Mouse (Mus musculus) hindbrain, postnatal 0 days (tissue): ENCODE measurements around the gene Kat2a. TPM values are rescaled to one million over a fixed set of nuclear protein-coding genes. Genes with fewer than 3 reads are reported as not detected.

Experiments used
- ATAC-seq: fragments of 200-750 bp; cut with Nextera tagmentation; 2 replicates; pipeline ENCODE4 v1.8.0; 2017; ENCODE audit warnings: mild to moderate bottlenecking, moderate TSS enrichment, moderate library complexity
- DNase-seq: peaks from one replicate; pipeline ENCODE4 v3.0.0-alpha.2; 2015; ENCODE audit warnings: low spot score
- H3K27ac ChIP-seq: fragments of 300-500 bp; sonication (generic); 2 replicates; pipeline ENCODE4 v1.5.1; 2014; ENCODE audit warnings: mild to moderate bottlenecking
- H3K27me3 ChIP-seq: fragments of 300-500 bp; sonication (generic); 2 replicates; pipeline ENCODE4 v1.6.1; 2014; ENCODE audit warnings: low read length, mixed read lengths; ENCODE audit not compliant: insufficient read depth
- H3K36me3 ChIP-seq: fragments of 300-500 bp; sonication (generic); 2 replicates; pipeline ENCODE4 v1.6.1; 2014; ENCODE audit warnings: low read length, mixed read lengths; ENCODE audit not compliant: insufficient read depth
- H3K4me1 ChIP-seq: fragments of 300-500 bp; sonication (generic); 2 replicates; pipeline ENCODE4 v1.6.1; 2014; ENCODE audit warnings: antibody characterized with exemption, low read length, mixed read lengths; ENCODE audit not compliant: insufficient read depth
- H3K4me2 ChIP-seq: fragments of 300-500 bp; sonication (generic); 2 replicates; pipeline ENCODE4 v1.6.1; 2014; ENCODE audit warnings: low read depth, mild to moderate bottlenecking, low read length, moderate library complexity, mixed read lengths
- H3K4me3 ChIP-seq: fragments of 300-500 bp; sonication (generic); 2 replicates; pipeline ENCODE4 v1.5.1; 2014; ENCODE audit warnings: low read length
- H3K9ac ChIP-seq: fragments of 300-500 bp; sonication (generic); replicated peaks from 2 replicates; pipeline ENCODE4 v1.6.1; 2014; ENCODE audit warnings: mild to moderate bottlenecking, low read length, moderate library complexity, mixed read lengths
- H3K9me3 ChIP-seq: fragments of 300-500 bp; sonication (generic); 2 replicates; pipeline ENCODE4 v1.6.1; 2016; ENCODE audit warnings: low read length, mixed read lengths
- CTCF ChIP-seq: IDR thresholded peaks from 2 replicates; pipeline ENCODE4 v1.5.1; 2016; ENCODE audit warnings: antibody characterized with exemption, control low read depth, low read depth
- WGBS: fragments of 180-500 bp; shearing (Covaris S2); extraction: QIAGEN DNeasy Blood & Tissue Kit; methylation state at CpG from one replicate; pipeline ENCODE4 v1.1.7; 2014; 5-methylcytosine and 5-hydroxymethylcytosine counted together
- polyA plus RNA-seq: library from polyadenylated mRNA; unstranded; fragments of >200 nt; fragmentation: Nextera tagmentation; extraction: Ambion mirVana; gene quantifications from 2 replicates; pipeline ENCODE4 v1.2.1, GENCODE M21; 2015
- total RNA-seq: library from RNA; depleted of rRNA; stranded (reverse); fragments of >200 nt; gene quantifications from 2 replicates; pipeline ENCODE4 v1.2.3, GENCODE M21; 2014

Kat2a gene
- total and polyA plus RNA-seq, 2 experiments from 2014 or later: 61.7 to 63.3 TPM

DNA sequence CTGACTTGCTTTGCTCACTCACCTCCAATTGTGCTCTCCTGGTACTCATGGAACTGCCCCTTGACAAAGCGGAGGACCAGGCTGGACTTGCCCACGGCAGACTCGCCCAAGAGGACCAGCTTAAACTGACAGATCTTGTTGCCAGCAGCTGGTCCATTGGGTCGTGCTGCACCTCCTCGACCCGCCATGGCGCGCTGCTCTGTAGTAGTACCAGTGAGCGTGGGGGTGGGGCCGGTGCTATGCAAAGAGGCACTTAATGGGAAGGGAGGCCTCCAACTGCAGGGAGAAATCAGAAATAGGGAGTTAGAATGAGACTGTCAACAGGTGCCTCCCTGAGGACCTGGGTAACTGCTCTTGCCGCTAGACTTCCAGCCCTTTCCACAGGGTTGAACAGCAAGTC is 7.6 kb upstream of the Kat2a start:
- Histone ChIP-seq H3K9ac (no peak overlapping the region), H3K4me1 (peaks cover 8% of the 10 kb centered on the region; the same call in 1 of the 2 replicates), H3K27ac (peak overlapping the region; percentile 28; the same call in 1 of the 2 replicates), H3K36me3 (peaks cover 25% of the 10 kb centered on the region), H3K4me3 (no peak overlapping the region), H3K4me2 (no peak overlapping the region), H3K27me3 (no peaks in the 10 kb centered on the region), H3K9me3 (no peaks in the 10 kb centered on the region)
- 81% methylated on average over 11 of the region's 11 CpGs for WGBS
- TF ChIP-seq CTCF: no peak
- ATAC-seq (no peak), DNase-seq (no peak)

- Histone ChIP-seq H3K4me1 (peaks cover 8% of the 10 kb centered on the region; the same call in 1 of the 2 replicates), H3K4me3 (no peak overlapping the region), H3K9me3 (no peaks in the 10 kb centered on the region), H3K36me3 (peaks cover 25% of the 10 kb centered on the region), H3K9ac (no peak overlapping the region), H3K27ac (0 out of 2 replicates have a peak overlapping the region, but pooled peaks have one; percentile 28), H3K27me3 (no peaks in the 10 kb centered on the region), H3K4me2 (no peak overlapping the region)
- DNase-seq: no peak
- WGBS: 67% methylated on average over 3 of the region's 3 CpGs
- no peak for TF ChIP-seq CTCF
- ATAC-seq: no peak
Measured at GRCm38 (mm10) chr11:100719312-100719711, 7.0 kb upstream of the Kat2a start.

DNA sequence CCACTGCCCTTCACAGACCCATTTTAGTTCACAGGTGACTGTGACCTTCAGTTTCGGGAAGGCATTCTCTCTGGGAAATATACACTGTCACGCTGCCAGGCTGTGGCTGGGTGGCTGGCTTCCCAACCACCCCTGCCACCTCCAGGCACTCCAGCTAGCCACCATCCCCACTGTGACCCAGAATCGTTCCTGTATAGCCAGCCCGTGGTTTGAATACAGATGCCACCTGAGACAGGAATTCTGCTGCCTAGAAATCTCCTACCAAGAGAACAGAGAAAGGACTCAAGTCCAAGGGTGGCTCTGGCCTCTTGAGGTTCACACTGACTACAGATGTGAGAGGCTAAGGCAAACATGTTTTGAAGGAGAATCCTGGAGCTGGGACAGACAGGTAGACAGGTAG is 6.6 kb upstream of the Kat2a start:
- Histone ChIP-seq H3K36me3 (peaks cover 25% of the 10 kb centered on the region), H3K27ac (no peak overlapping the region), H3K4me2 (no peak overlapping the region), H3K4me3 (no peak overlapping the region), H3K4me1 (peaks cover 8% of the 10 kb centered on the region; the same call in 1 of the 2 replicates), H3K9me3 (no peaks in the 10 kb centered on the region), H3K9ac (no peak overlapping the region), H3K27me3 (no peaks in the 10 kb centered on the region)
- no peak for TF ChIP-seq CTCF
- WGBS: 82% methylated on average over 4 of the region's 4 CpGs
- no peak for ATAC-seq
- DNase-seq: no peak

DNA sequence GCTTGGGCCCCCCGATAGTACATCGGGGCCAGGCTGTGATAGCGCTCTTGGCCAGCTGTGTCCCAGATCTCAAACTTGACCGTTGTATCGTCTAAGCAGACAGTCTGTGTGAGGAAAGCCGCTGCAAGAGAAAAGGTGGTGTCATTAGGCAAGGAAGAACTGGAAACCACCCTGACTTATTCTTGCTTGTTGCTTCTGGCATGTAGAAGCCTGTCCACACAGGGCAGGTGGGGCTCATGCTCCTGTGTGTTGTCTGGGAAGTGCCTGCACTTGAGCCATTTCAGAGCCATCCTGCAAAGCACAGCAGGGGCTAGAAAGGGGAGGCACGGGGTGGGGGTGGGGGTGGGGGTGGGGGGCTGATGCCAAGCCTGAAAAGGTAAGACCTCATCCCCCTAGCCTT is 6.2 kb upstream of the Kat2a start:
- no peak for ATAC-seq
- Histone ChIP-seq H3K4me2 (no peak overlapping the region), H3K27me3 (no peaks in the 10 kb centered on the region), H3K4me1 (peaks cover 8% of the 10 kb centered on the region; the same call in 1 of the 2 replicates), H3K9ac (no peak overlapping the region), H3K9me3 (no peaks in the 10 kb centered on the region), H3K4me3 (no peak overlapping the region), H3K36me3 (peaks cover 25% of the 10 kb centered on the region), H3K27ac (no peak overlapping the region)
- no peak for TF ChIP-seq CTCF
- 84% methylated on average over 7 of the region's 7 CpGs for WGBS
- no peak for DNase-seq

DNA sequence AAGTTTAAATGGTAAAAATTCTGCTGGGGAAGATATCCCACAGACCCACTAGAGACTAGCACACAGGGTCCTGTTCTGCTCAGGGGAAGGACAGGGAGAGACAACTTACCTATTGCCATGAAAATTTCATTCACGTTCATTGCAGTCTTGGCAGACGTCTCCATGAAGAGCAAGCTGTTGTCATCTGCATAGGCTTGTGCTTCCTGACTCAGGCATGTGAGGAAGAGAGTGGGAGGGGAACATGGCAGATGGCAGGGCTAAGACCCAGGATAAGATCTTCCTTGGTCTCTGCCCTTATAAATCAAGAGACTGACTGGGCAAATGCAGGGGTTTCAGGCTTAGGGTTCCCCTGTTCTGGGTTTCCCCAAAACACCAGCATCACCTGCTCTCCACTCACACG is 4.4 kb upstream of the Kat2a start:
- peaks cover under 1% of the 10 kb centered on the region; the same call in 1 of the 2 replicates for H3K4me1 ChIP-seq
- ATAC-seq: no peak
- H3K36me3 ChIP-seq: peaks cover 25% of the 10 kb centered on the region
- WGBS: 84% methylated on average over 3 of the region's 3 CpGs
- no peak for DNase-seq
- TF ChIP-seq CTCF: no peak
- no peak overlapping the region for H3K4me2 ChIP-seq
- H3K27ac ChIP-seq: no peak overlapping the region
- H3K27me3 ChIP-seq: no peaks in the 10 kb centered on the region
- no peaks in the 10 kb centered on the region for H3K9me3 ChIP-seq
- no peak overlapping the region for H3K4me3 ChIP-seq
- H3K9ac ChIP-seq: no peak overlapping the region

- no peak for TF ChIP-seq CTCF
- Histone ChIP-seq H3K27ac (no peak overlapping the region), H3K4me2 (no peak overlapping the region), H3K4me1 (peaks cover 6% of the 10 kb centered on the region; the same call in 1 of the 2 replicates), H3K9me3 (no peaks in the 10 kb centered on the region), H3K9ac (no peak overlapping the region), H3K27me3 (no peaks in the 10 kb centered on the region), H3K36me3 (peaks cover 29% of the 10 kb centered on the region), H3K4me3 (no peak overlapping the region)
- 69% methylated on average over 6 of the region's 6 CpGs for WGBS
- ATAC-seq (no peak), DNase-seq (no peak)
Measured at GRCm38 (mm10) chr11:100714948-100715347, 2.7 kb upstream of the Kat2a start.

GRCm38 (mm10) chr11:100714534-100714915 is 2.3 kb upstream of the Kat2a start:
- H3K27me3 ChIP-seq: no peaks in the 10 kb centered on the region
- peaks cover 6% of the 10 kb centered on the region; the same call in 1 of the 2 replicates for H3K4me1 ChIP-seq
- ATAC-seq (no peak), DNase-seq (peak; percentile 90)
- H3K27ac ChIP-seq: no peak overlapping the region; the same call in 1 of the 2 replicates
- peak; percentile 91 for TF ChIP-seq CTCF
- peak overlapping the region; percentile 33; the same call in 1 of the 2 replicates for H3K4me2 ChIP-seq
- no peaks in the 10 kb centered on the region for H3K9me3 ChIP-seq
- H3K4me3 ChIP-seq: no peak overlapping the region
- H3K36me3 ChIP-seq: peaks cover 30% of the 10 kb centered on the region
- no peak overlapping the region; the same call in 1 of the 2 replicates for H3K9ac ChIP-seq
- 47% methylated on average over 6 of the region's 6 CpGs for WGBS
